Mouse (Mus musculus): ENCODE measurements at regions not wholly inside any gene's neighbourhood (a gene's known extent, or its start where the extent isn't known, plus 50 kb on each side); places are given as distances from the start of the nearest gene placed in this dataset.

GRCm38 (mm10) chr11:82597757-82598156 lies 166.4 kb downstream of the Cct6b start:
- in situ Hi-C loops (cut with MboI; ENCODE audit: unreplicated experiment in 2 of 2): no loop called here

GRCm38 (mm10) chr11:82596801-82597200 lies 167.3 kb downstream of the Cct6b start:
- in situ Hi-C loops (cut with MboI; ENCODE audit: unreplicated experiment in 2 of 2): no loop called here

DNA sequence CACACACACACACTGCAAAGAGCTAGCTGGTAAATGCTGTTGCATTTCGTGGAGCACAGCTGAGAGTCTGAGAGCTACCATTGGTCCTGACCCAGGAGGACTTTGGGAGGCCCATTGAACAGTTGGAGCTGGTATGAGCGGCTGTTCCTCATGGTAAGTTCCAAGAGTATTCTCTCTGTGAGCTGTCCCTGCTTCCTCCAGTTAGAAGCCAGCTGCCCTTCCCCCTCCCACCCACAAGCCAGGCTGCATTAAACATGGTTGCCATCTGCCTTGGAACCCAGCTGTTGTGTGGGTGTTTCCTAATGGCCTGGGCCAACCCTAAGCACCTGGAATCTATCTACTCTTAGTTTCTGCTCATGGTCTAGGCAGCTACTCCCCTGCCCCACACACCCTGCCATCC lies 174.4 kb downstream of the Cct6b start:
- in situ Hi-C loops (cut with MboI; ENCODE audit: unreplicated experiment in 2 of 2): no loop called here

- in situ Hi-C loops (cut with MboI; ENCODE audit: unreplicated experiment in 2 of 2): no loop called here
Observed at GRCm38 (mm10) chr11:82588744-82589143, 175.4 kb downstream of the Cct6b start.

- in situ Hi-C loops (cut with MboI; ENCODE audit: unreplicated experiment in 2 of 2): loop anchor here in 1 of 2 experiments (5.0 kb wide), 1 partner anchor 32 kb away; no protein-coding TSS in a partner anchor
Observed at GRCm38 (mm10) chr11:82579841-82580415, 184.2 kb downstream of the Cct6b start.

DNA sequence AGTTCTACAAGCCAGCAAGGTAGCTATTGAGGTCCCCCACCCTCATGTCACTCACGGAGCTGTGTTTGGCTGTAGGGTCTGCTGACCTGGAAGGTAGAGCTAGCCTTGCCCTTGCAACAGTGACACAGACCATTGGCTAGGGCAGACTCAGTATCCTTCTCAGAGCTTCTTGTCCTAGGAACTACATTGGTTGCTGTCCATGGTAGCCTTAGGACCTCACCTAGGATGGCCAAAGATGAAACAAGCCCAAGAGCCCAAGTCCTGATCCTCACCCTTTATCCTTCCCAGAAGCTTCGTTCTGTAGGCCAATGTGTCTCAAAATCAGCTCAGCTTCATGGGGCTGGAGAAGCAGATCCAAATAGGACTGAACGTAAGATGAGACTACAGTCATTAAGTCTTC lies 187.3 kb downstream of the Tmem132e start:
- in situ Hi-C loops (cut with MboI; ENCODE audit: unreplicated experiment in 2 of 2): loop anchor here in 1 of 2 experiments (5.0 kb wide), 1 partner anchor 36 kb away; no protein-coding TSS in a partner anchor

GRCm38 (mm10) chr11:82573126-82573525 lies 184.4 kb downstream of the Tmem132e start:
- in situ Hi-C loops (cut with MboI; ENCODE audit: unreplicated experiment in 2 of 2): loop anchor here in 1 of 2 experiments (5.0 kb wide), 1 partner anchor 321 kb away; no protein-coding TSS in a partner anchor

- in situ Hi-C loops (cut with MboI; ENCODE audit: unreplicated experiment in 2 of 2): loop anchor here in 1 of 2 experiments (5.0 kb wide), 1 partner anchor 319 kb away; no protein-coding TSS in a partner anchor
Observed at GRCm38 (mm10) chr11:82571525-82571924, 182.8 kb downstream of the Tmem132e start.

DNA sequence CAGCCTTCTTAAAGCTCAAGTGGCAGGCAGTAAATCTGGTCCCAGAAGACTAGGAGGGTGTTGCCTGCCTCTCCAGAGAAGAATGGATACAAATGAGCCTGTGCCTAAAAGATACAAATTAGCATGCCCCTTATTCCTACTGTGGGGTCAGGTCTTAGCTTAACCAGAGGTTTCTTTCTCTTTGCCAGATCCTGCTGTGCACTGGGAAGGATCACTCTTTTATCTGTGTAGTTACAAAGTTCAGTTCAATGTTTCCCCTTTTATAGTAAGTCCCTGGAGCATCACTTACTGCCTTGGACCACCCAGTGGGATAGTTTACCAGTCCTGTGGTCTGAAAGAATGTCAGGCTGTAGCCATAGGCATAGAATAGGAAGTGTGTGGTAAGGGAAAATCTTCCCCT lies 181.1 kb downstream of the Tmem132e start:
- in situ Hi-C loops (cut with MboI; ENCODE audit: unreplicated experiment in 2 of 2): loop anchor here (5.0 kb wide), 3 partner anchors 148 to 318 kb away; no protein-coding TSS in a partner anchor

GRCm38 (mm10) chr11:82568219-82568676 lies 179.5 kb downstream of the Tmem132e start:
- in situ Hi-C loops (cut with MboI; ENCODE audit: unreplicated experiment in 2 of 2): loop anchor here in 1 of 2 experiments (5.0 kb wide), 2 partner anchors 146 to 311 kb away; no protein-coding TSS in a partner anchor

DNA sequence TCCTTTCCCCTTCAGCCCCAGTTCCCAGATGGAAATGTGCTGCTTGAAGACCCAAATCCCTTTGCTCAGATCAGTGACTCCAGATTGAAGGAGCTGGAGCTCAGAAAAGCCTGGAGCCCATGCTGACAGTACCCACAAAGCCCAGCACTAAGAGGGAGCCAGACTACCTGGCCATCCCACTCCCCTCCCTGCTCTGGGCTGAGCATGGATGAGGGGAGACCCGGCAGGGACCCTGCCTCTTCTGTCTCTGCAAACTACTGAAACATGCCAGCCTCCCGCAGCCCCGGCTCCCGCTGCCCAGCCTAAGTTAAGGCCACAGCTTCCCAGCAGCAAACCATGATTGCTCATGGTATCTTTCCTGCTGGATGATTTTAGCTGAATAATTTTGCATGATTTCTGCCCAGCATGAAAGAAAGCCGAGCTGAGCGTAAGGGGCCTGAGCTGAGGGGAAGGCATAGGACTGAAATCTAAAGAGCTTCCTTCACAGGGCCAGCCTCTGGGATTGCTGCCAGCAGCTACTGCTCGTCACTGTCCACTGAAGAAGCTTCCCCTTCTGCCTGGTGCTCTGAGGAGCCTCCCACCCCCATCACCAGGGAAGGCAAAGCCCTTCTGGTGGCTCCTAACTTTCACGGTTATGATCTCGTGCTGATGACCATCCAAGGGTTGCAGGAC lies 178.4 kb downstream of the Tmem132e start:
- in situ Hi-C loops (cut with MboI; ENCODE audit: unreplicated experiment in 2 of 2): loop anchor here in 1 of 2 experiments (5.0 kb wide), 2 partner anchors 145 to 310 kb away; no protein-coding TSS in a partner anchor

GRCm38 (mm10) chr11:82566092-82566491 lies 177.4 kb downstream of the Tmem132e start:
- in situ Hi-C loops (cut with MboI; ENCODE audit: unreplicated experiment in 2 of 2): loop anchor here in 1 of 2 experiments (5.0 kb wide), 2 partner anchors 144 to 309 kb away; no protein-coding TSS in a partner anchor

DNA sequence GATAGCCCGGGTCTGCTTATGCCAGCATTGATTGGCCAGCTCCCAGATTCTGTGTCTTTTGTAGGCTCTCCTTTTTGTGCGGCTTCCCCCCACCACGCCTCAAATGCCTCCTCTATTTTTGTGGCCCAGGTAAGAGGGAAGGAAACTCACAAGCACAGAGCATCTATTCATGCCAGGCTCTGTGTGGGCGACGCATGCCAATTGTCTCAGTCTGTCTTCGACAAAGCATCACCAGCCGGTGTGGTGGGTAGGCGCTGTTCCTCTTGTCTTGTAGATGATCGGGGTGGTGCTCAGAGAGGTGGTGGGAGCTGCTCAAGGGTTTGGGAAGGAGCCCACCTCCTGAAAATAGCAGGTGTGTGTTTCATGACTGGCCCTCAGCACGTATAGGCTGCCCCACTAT lies 175.5 kb downstream of the Tmem132e start:
- in situ Hi-C loops (cut with MboI; ENCODE audit: unreplicated experiment in 2 of 2): no loop called here

- in situ Hi-C loops (cut with MboI; ENCODE audit: unreplicated experiment in 2 of 2): no loop called here
Observed at GRCm38 (mm10) chr11:82542028-82542427, 153.3 kb downstream of the Tmem132e start.

DNA sequence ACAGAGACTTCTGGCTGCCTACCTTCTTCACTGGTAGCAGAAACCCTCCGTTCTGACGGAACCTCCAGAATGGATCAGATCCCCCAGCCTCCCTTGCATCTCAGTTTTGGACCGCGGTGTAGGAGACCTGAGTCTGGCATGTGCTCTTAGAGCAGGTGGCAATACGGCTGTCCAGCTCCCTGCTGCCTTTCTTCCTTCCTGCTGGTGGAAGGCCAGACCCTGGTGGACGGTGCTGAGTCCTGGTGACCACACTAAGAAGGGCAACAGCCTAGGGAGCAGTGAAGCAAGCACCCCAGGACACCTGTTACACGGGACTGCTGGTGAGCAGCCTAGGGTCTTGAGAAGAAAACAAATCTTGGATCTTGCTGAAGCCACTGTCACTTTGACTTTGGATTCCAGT lies 152.7 kb downstream of the Tmem132e start:
- in situ Hi-C loops (cut with MboI; ENCODE audit: unreplicated experiment in 2 of 2): no loop called here

GRCm38 (mm10) chr11:82537931-82538330 lies 149.2 kb downstream of the Tmem132e start:
- in situ Hi-C loops (cut with MboI; ENCODE audit: unreplicated experiment in 2 of 2): no loop called here

DNA sequence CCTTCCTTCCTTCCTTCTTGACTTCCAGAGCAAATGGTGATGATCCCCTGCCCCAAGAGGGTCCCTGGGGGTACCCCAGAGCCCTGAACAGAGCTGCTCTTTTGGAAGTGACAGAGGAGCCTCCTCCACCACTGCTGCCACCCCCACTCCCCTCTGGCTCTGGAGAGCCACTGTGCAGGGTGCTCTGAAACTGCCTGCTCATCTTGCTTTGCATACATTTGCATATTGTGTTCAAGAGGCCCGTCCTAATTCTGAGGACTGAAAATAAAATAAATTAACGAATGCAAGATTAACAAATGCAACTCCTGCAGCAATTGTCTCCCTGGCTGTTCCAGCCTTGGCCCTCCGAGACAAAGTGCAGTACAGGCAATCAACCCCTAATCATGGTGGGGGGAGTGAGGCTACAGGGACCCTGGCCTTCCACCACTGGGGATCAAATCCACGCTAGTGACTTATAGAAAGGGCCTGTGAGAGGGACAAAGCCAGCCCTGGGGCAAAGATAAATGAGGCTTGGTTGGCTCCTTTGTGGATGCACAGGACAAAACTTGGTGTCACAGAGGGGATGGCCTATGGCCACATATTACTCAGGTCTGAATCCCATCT lies 134.6 kb downstream of the Tmem132e start:
- in situ Hi-C loops (cut with MboI; ENCODE audit: unreplicated experiment in 2 of 2): no loop called here

DNA sequence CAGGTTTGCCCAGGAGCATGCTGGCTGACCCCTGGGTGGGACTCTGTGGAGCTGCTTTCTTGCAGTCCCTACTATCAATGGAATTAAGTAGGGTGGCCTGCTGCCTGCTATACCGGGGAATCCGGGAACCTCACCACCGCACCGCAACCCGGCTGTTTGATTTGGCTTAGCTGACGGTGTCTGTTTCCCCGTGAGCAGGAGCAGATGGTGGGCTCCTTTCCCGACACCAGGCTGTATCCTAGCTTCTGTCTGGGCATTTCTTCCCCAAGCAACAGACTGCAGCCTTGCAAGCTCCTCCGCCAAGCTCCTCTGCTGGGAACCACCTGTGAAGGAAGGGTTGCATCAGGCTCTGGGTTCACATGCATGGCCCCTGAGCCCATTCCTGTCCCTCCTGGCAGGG lies 132.7 kb downstream of the Tmem132e start:
- in situ Hi-C loops (cut with MboI; ENCODE audit: unreplicated experiment in 2 of 2): no loop called here

DNA sequence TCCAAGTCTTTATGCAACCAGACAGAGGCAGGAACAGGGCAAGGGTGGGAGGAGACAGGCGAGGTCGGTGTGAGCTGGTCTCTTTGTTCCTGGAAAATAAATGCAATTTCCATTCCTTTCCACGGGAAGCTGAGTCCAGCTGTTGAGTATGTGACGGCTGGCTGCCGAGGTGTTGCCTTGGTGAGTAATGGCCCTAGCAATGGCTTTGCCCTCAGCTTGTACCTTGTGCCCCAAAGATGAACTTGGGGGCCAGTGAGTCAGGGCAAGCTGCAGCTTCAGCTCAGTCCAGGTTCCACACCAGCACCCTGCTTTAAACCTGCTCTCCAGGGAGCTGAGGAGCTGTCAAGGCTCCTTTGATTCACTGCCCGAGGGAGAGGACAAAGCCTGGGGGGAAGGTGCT lies 130.0 kb downstream of the Tmem132e start:
- in situ Hi-C loops (cut with MboI; ENCODE audit: unreplicated experiment in 2 of 2): no loop called here

DNA sequence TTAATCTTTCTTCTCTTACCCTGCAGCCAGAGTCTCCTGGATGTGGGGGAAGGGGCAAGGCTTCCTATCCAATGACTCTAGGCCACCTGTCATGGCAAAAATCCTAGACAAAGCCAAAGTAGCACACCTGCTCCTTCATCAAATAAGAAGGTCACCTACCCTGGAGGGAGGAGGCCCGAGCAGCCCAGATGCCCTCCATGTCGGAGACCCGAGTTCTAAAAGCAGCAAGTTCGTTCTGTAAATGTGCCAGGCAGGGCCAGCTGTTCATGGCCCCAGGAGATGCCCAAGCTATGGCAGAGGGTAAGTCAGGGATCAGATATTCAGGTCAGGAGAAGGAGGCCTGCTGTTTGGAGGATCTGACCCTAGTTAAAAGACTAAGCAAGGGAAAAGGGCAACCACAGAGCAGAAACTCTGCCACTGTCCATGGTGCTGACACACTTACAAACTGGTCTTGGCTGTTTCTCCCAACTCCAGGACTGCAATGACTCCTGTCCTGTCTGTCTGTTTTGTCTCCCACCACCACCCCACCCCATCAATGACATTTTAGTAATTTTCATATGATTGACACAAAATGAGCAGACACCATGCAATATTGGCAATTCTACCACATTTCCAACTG lies 125.9 kb downstream of the Tmem132e start:
- in situ Hi-C loops (cut with MboI; ENCODE audit: unreplicated experiment in 2 of 2): no loop called here

GRCm38 (mm10) chr11:82508564-82508963 lies 119.9 kb downstream of the Tmem132e start:
- in situ Hi-C loops (cut with MboI; ENCODE audit: unreplicated experiment in 2 of 2): no loop called here

Measured in v-Abl transformed pro-B cells (cell line).